Mouse (Mus musculus): ENCODE data around the gene Olfr323.
A peak's percentile ranks its signal among the peaks of the same experiment; 100 is the strongest.

Olfr323 gene

DNA sequence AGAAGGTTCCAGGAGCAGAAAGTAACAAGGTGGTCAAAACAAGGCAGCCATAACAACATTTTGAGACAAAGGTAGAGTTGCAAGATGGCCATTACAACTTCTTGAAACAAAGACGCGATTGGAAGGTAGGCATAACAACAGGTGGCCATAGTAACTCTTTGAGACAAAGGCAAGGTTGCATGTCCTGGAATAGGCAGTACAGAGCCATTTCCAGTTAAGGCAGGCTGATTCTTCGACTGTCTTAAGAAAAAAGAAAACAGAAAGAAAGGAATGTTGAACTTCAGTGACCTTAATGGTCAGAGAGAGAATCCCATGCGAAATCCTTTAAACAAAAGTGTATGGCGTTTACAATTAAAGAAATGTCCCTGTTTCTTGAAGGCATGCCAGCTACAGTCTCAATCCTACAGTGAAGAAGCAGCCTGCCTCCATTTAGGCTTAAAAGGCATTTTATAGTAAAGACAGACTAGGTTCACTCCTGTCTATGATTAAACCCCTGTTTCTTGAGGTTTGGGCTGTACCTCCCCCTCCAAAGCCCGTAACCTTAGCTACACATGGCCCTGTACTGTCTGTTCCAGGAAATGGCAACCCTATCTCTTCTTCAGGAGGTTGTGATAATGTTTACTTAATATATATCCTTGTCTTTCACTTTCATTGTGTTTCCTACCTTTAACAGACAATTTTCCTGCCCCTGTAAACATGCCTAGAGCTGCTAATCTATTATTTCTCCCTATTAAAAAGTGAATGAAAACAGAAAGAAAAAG lies 27.3 kb downstream of the Olfr323 start:
- DNase-seq (ENCODE audit: low read depth), result peak; percentile 13

DNA sequence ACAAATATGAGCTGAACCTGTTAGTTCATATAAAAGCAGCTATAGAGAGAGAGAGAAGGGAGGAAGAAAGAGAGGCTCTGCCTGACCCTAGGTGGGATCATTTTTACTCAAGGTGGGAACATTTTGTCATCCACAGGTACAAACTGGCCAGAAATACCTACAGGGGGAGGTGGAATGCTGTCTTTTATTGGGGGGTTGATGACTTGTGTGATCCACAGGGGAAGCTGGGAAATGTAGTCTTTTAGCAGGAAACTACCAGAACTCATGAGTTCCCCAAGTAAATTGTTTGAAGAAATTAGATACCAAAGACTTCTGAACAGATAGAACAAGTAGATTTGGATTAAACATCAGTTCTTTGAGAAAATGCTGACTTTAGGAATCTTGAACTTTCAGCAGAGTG lies 28.2 kb downstream of the Olfr323 start:
- no peak for DNase-seq (ENCODE audit: low read depth)

DNA sequence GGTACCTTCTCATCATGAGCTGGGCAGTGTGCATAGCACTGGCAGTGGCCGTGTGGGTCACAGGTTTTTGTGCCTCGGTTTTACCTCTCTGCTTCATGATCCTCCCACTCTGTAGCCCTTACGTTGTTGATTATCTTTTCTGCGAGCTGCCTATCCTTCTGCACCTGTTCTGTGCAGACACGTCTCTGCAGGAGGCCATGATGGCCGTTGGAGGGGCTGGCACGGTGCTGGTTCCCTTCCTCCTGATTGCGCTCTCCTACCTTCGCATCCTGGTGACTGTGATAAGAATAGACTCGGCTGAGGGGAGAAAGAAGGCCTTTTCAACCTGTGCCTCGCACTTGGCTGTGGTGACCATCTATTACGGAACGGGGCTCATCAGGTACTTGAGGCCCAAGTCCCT lies 32.5 kb downstream of the Olfr323 start:
- peak; percentile 22 for DNase-seq (ENCODE audit: low read depth)

DNA sequence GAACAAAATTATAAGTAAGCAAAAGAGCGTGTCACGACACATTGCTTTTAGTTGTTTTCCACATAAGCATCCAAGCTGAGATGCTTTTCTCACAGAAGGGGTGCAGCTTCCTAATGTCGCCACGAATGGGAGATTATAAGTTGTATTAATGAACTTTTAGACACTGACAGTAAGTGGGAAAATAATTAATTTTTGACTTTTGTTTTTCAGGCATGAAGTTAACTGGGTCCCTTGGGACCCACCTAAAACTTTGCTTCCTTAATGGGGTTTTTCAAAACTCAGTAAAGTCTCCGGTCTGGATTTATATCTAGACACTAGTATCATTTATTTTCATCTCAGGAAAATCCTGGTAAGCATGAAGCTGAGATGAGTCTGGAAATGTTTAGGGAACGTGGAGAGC lies 35.5 kb downstream of the Olfr323 start, which contains the start of gene Olfr324:
Gene Olfr324, plus strand, starts transcription at position 301 of the 400 bp plus-strand sequence.
- no peak for DNase-seq (ENCODE audit: low read depth)

DNA sequence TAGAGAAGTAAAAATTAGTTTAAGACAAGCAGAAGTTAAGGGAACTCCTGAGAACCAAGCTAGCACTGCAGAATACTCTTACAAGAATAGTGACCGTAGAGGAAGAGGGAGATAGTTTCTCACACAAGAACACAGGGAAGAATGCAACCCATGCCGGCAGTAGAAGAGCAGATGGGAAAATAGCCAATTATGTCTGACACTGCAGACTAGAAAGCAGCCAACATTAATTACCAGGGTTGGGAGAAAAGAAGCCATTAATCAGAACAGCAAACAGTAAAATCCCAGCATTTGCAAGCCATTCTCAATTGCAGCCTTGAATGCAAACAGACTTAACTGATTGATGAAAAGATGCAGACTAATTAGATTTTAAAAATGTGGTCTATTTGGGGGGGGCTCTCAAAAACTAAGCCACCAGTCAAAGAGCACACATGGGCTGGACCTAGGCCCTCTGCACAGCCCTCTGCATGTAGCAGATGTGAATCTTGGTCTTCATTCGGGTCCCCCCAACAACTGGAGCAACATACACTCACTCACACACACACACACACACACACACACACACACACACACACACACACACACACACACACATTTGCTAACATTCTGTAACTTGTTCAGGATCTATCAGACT lies 41.6 kb downstream of the Olfr323 start:
- no peak for DNase-seq (ENCODE audit: low read depth)

DNA sequence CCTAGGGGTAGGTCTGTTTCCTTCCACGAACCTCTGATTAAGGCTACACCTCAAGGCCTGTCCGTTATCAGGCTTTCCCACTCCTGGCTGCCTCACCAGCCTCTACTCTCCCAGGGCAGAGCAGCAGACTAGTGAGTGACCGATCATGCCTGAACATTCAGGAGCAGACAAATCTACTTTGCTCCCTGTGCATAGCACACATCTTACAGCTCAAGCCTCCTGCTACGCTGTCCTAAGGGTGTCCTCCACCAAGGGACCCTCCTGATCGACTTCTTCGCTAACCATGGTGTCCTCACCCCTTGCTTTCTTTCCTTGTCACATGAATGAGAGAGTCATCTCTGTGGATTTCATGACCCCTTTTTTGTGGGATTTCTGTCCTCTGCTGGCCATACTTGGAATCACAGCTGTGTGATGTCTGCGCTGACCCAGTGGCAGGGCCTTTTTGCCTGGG lies 42.4 kb downstream of the Olfr323 start:
- DNase-seq (ENCODE audit: low read depth), result peak; percentile 63

DNA sequence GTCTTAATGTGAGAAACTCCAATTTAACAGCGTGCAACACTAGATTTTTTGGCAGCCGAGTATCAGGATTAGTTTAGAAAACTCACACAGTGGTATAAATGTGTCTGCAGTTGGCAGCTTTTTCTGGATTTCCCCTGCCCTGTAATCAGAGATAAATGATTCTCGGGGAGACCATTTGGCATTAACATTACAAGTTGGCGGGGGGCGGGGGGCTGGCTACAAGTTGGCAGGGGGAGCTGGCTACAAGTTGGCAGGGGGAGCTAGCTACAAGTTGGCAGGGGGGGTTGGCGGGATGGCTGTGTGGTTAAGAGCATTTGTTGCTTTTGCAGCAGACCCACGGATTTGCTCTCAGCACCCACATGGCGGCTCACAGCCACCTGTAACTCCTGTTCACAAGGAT lies 51.7 kb downstream of the Olfr323 start:
- no peak for DNase-seq (ENCODE audit: low read depth)

DNA sequence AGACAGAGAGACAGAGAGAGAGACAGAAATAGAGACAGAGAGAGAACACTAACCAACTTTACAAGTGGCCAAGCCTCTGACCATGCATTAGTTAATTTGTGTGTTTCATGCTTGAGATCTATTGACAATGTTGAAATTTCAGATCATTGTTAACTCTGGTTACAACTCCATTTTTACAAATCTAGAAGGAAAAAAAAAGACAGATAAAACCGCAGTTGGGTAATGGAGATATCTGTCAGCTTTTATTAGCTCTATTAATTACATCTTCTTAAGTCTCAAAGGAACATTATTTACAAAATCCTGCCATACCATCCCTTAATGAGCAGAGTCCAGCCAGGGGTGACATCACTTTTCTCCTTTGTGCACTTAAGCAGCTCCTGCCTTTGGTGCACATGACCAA lies 52.9 kb downstream of the Olfr323 start, which contains the start of gene Olfr325:
Gene Olfr325, plus strand, starts transcription at position 301 of the 400 bp plus-strand sequence.
- DNase-seq (ENCODE audit: low read depth), result no peak

All from c-Kit-positive CD71-positive TER-119-negative erythroid progenitor cells, embryonic 14.5 days (primary cell).